Mouse (Mus musculus): Measurements from ENCODE around the gene Ccp110. TPM values are rescaled to one million over a fixed set of nuclear protein-coding genes. Genes with fewer than 3 reads are reported as not detected.

Gene Ccp110
- polyA plus RNA-seq, 1 experiment from 2014 or later: 23.7 TPM

DNA sequence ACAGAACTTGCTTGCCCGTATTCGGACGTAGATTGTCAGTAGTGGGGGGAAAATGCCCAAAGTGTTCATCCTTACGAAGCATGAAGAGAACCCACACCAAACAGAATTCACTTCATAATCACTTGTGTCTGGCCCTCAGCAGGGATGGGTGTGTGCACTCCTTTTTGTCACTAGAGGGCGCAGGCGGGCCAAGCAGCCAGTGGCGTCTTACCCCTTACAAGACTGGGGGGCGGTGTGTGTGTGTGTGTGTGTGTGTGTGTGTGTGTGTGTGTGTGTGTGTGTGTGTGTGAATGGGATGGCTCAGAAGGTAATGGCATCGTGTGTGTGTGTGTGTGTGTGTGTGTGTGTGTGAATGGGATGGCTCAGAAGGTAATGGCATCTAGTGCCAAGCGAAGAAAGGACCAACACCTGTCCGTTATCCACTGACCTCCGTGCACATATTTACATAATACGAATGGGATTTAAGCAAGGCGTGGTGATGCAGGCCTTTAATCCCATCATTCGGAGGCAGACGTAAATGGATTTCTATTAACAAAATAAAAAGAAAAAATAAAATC, 27.7 kb downstream of the Ccp110 start, which contains the start of gene Vps35l:
TSS of gene Vps35l (plus strand) at position 252 of the 557 bp plus-strand sequence.
- DNase-seq (ENCODE audit: low spot score): peak; percentile 91
- Histone ChIP-seq H3K4me1 (replicated peaks; ENCODE audit: control insufficient read depth, insufficient read depth, low read length) (no peaks in the 10 kb centered on the region), H3K27ac (ENCODE audit: low read depth, low read length) (peak within 1 kb of the TSS; percentile 33; the same call in 1 of the 2 replicates), H3K4me3 (ENCODE audit: low read depth, low read length) (peak within 1 kb of the TSS; percentile 71), H3K4me2 (replicated peaks; ENCODE audit: low read depth, low read length) (peak within 1 kb of the TSS; percentile 63), H3K9ac (ENCODE audit: low read depth, low read length) (peak within 1 kb of the TSS; percentile 67), H3K36me3 (ENCODE audit: control insufficient read depth, insufficient read depth, low read length) (no peaks in the 10 kb centered on the region), H3K9me3 (ENCODE audit: control insufficient read depth, low read length) (no peaks in the 10 kb centered on the region), H3K27me3 (ENCODE audit: control insufficient read depth, insufficient read depth, low read length) (no peaks in the 10 kb centered on the region)
- peak; percentile 91 for ATAC-seq (ENCODE audit: low FRiP score)
- WGBS: 3% methylated on average over 15 of the region's 16 CpGs

DNA sequence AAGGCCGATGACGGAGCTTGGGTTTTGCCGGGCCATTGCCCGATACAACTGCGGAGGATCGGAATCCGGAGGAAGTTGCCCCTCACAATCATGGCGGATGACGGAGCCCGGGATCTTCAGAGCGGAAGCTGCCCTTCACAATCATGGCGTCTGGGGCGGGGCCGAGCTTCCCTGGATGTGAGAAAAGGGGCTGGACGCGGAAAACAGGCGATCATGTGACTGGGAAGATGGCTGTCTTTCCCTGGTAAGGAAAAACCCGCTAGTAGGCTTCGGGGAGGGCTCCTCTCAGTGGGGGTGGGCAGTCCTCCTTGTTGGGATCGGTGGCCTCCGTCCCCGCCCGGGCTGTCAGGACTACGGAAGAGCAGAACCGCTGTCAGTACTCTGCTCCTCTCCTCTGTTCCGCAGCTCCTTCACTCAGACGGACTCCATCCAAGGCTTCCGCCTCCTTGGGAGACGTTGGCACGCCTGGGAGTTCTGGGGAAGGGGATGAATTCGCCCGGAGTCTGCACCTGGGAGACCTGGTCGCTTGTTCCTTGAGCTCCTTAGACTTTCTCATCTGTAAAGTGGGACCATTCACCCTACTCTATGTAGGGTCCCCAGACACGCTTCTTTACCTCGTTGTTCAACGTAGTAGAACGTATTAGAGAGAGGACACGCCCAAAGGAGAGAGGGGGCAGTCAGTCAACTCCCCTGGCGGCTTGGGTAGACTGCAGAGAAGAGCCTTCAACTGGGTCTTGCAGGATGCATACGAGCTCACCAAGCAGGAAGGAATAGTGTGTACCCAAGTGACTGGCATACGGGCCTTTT, 28.4 kb downstream of the Ccp110 start:
- peak overlapping the region; percentile 33; the same call in 1 of the 2 replicates for H3K27ac ChIP-seq (ENCODE audit: low read depth, low read length)
- no peaks in the 10 kb centered on the region for H3K36me3 ChIP-seq (ENCODE audit: control insufficient read depth, insufficient read depth, low read length)
- WGBS: 3% methylated on average over 41 of the region's 41 CpGs
- DNase-seq (ENCODE audit: low spot score): peak; percentile 98
- no peaks in the 10 kb centered on the region for H3K27me3 ChIP-seq (ENCODE audit: control insufficient read depth, insufficient read depth, low read length)
- H3K9ac ChIP-seq (ENCODE audit: low read depth, low read length): peak overlapping the region; percentile 67
- peak; percentile 97 for ATAC-seq (ENCODE audit: low FRiP score)
- peak overlapping the region; percentile 71 for H3K4me3 ChIP-seq (ENCODE audit: low read depth, low read length)
- no peaks in the 10 kb centered on the region for H3K9me3 ChIP-seq (ENCODE audit: control insufficient read depth, low read length)
- H3K4me2 ChIP-seq (replicated peaks; ENCODE audit: low read depth, low read length): peak overlapping the region; percentile 63
- no peaks in the 10 kb centered on the region for H3K4me1 ChIP-seq (replicated peaks; ENCODE audit: control insufficient read depth, insufficient read depth, low read length)

DNA sequence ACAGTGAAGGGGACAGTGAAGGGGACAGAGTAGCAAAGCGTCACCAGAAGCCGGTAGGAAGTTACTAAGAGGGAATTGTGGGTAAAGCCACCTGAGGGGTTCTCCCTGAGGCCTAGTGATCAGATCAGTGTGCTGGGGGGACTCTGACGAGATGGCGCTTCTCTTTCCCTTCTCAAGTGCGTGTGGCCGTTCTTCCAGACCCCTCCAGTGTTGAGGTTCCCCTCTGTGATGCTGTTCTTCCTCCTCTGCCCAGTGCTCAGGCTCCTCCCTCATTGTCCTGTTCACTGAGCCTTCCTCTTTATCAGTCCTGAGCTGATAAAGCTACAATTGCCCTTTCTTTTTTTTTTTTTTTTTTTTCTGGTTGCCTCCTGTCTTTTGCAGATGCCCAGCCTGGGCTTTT, 29.9 kb downstream of the Ccp110 start:
- H3K36me3 ChIP-seq (ENCODE audit: control insufficient read depth, insufficient read depth, low read length): no peaks in the 10 kb centered on the region
- no peak overlapping the region for H3K9ac ChIP-seq (ENCODE audit: low read depth, low read length)
- no peaks in the 10 kb centered on the region for H3K4me1 ChIP-seq (replicated peaks; ENCODE audit: control insufficient read depth, insufficient read depth, low read length)
- H3K27ac ChIP-seq (ENCODE audit: low read depth, low read length): no peak overlapping the region
- H3K4me2 ChIP-seq (replicated peaks; ENCODE audit: low read depth, low read length): no peak overlapping the region
- DNase-seq (ENCODE audit: low spot score) (no peak), ATAC-seq (ENCODE audit: low FRiP score) (no peak)
- no peak overlapping the region for H3K4me3 ChIP-seq (ENCODE audit: low read depth, low read length)
- H3K27me3 ChIP-seq (ENCODE audit: control insufficient read depth, insufficient read depth, low read length): no peaks in the 10 kb centered on the region
- H3K9me3 ChIP-seq (ENCODE audit: control insufficient read depth, low read length): no peaks in the 10 kb centered on the region
- 94% methylated on average over 6 of the region's 6 CpGs for WGBS

DNA sequence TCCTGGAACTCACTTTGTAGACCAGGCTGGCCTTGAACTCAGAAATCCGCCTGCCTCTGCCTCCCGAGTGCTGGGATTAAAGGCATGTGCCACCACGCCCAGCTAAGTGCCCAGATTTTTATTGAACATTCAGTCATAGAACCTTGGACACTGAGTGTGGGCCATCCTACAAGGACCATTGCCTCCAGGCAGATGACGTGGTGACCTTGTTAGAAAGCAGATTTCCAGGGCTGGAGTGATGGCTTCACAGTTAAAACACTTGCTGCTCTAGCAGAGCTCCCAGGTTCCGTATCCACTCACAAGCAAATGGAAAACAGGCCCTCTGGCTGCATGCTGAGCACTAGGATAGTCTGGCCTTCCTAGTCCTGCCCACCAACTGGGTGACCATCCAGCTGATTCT, 32.4 kb downstream of the Ccp110 start:
- ATAC-seq (ENCODE audit: low FRiP score) (no peak), DNase-seq (ENCODE audit: low spot score) (no peak)
- WGBS: 92% methylated on average over 5 of the region's 5 CpGs
- Histone ChIP-seq H3K4me3 (ENCODE audit: low read depth, low read length) (no peak overlapping the region), H3K9me3 (ENCODE audit: control insufficient read depth, low read length) (no peaks in the 10 kb centered on the region), H3K9ac (ENCODE audit: low read depth, low read length) (no peak overlapping the region), H3K4me1 (replicated peaks; ENCODE audit: control insufficient read depth, insufficient read depth, low read length) (no peaks in the 10 kb centered on the region), H3K27ac (ENCODE audit: low read depth, low read length) (no peak overlapping the region), H3K36me3 (ENCODE audit: control insufficient read depth, insufficient read depth, low read length) (no peaks in the 10 kb centered on the region), H3K27me3 (ENCODE audit: control insufficient read depth, insufficient read depth, low read length) (no peaks in the 10 kb centered on the region), H3K4me2 (replicated peaks; ENCODE audit: low read depth, low read length) (no peak overlapping the region)

DNA sequence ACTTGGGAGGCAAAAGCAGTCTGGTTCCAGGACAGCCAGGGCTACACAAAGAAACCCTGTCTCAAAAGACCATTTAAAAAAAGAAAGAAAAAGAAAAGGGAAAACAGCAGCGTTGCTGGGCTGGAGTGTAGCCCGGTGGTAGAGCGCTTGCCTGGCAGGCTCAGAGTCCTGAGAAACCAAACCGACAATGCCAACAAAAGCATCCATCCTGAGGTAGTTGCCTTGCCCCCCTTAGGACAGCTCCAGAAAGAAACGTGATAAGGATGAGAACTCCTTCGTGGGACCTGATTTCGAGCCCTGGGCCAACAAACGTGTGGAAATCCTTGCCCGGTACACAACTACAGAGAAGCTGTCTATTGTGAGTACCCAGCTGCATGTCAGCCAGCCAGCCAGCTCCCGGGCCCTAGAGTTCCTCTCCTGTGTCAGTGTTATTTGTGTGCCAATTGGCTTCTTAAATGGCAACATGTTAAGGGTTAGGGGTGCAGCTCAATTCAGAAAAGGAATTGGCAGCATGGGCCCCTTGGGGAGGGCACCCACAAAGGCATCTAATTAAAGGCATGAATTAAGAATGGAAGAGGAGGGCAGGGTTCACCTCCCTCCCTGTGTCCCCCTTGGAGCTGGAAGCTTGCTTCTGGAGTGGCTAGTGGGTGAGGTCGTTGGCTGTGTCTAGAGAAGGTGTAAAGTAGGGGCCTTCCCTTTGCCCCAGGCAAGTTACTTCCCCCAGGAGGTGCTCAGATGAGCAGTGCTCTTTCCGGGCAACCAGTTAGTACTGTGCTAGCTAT, 35.7 kb downstream of the Ccp110 start:
- no peak overlapping the region for H3K27ac ChIP-seq (ENCODE audit: low read depth, low read length)
- H3K27me3 ChIP-seq (ENCODE audit: control insufficient read depth, insufficient read depth, low read length): no peaks in the 10 kb centered on the region
- no peaks in the 10 kb centered on the region for H3K4me1 ChIP-seq (replicated peaks; ENCODE audit: control insufficient read depth, insufficient read depth, low read length)
- H3K9ac ChIP-seq (ENCODE audit: low read depth, low read length): no peak overlapping the region
- no peak overlapping the region for H3K4me2 ChIP-seq (replicated peaks; ENCODE audit: low read depth, low read length)
- no peak overlapping the region for H3K4me3 ChIP-seq (ENCODE audit: low read depth, low read length)
- no peak for DNase-seq (ENCODE audit: low spot score)
- 93% methylated on average over 12 of the region's 12 CpGs for WGBS
- ATAC-seq (ENCODE audit: low FRiP score): no peak
- H3K9me3 ChIP-seq (ENCODE audit: control insufficient read depth, low read length): no peaks in the 10 kb centered on the region
- no peaks in the 10 kb centered on the region for H3K36me3 ChIP-seq (ENCODE audit: control insufficient read depth, insufficient read depth, low read length)

DNA sequence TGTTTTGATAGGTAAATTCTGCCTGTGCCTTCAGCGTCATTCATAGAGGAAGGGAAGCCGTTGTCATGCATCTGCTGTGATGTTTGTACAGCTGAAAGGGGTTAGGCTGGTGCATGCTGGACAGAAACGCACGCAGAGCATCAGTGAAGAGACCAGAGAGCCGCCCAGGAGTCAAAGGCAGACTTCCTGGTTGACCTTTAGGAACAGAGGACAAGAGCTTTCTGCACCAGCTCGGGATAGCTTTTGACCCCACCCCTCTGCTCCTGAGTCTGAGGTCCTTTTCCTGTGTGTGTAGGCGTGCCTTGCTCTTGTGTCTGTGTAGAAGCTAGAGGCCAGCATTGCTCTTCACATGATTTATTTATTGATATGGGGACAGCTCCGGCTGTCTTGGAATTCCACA, 37.4 kb downstream of the Ccp110 start:
- no peak overlapping the region for H3K9ac ChIP-seq (ENCODE audit: low read depth, low read length)
- no peak overlapping the region for H3K4me3 ChIP-seq (ENCODE audit: low read depth, low read length)
- no peaks in the 10 kb centered on the region for H3K9me3 ChIP-seq (ENCODE audit: control insufficient read depth, low read length)
- DNase-seq (ENCODE audit: low spot score): no peak
- H3K4me1 ChIP-seq (replicated peaks; ENCODE audit: control insufficient read depth, insufficient read depth, low read length): no peaks in the 10 kb centered on the region
- no peak overlapping the region for H3K4me2 ChIP-seq (replicated peaks; ENCODE audit: low read depth, low read length)
- no peaks in the 10 kb centered on the region for H3K27me3 ChIP-seq (ENCODE audit: control insufficient read depth, insufficient read depth, low read length)
- no peaks in the 10 kb centered on the region for H3K36me3 ChIP-seq (ENCODE audit: control insufficient read depth, insufficient read depth, low read length)
- 71% methylated on average over 8 of the region's 8 CpGs for WGBS
- ATAC-seq (ENCODE audit: low FRiP score): no peak
- no peak overlapping the region for H3K27ac ChIP-seq (ENCODE audit: low read depth, low read length)

DNA sequence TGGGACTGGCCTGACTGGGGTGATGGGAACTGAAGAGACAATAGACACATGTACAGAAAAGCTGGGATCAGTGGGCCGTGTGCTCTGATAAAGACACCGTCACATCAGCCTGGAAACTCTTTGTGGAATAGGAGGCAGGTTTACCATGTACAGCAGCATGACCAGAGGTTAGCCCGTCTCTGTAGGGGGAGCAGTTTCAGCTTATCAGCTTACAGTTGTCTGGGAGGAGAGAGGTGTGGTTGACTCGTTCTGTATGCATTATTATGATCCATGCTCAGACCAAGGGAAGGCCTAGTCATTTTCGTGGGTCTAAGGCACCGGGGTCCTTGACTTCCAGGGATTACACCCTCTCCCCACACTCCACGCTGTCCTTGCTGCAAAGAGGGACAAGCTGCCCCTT, 39.3 kb downstream of the Ccp110 start:
- H3K36me3 ChIP-seq (ENCODE audit: control insufficient read depth, insufficient read depth, low read length): no peaks in the 10 kb centered on the region
- no peak for DNase-seq (ENCODE audit: low spot score)

DNA sequence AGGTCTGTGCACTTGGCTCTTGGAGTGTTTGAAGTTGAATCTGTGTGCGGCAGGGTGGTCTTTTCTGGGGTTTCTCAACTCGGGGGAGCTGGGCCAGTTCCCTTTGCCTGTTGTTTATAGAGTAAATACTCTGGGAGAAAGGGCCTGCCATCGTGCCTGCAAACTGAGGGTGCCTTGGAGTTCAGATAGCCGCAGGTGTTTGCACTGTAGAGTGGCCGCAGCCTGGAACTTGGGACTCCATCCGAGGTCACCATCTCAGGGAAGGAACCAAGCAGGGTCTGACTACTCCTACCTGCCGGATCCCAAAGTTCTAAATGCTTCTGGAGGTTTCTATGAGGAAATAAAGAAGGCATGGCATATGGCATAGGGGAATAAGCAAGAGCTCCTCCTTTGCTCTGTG, 43.4 kb downstream of the Ccp110 start:
- WGBS: 80% methylated on average over 7 of the region's 7 CpGs
- Histone ChIP-seq H3K27ac (ENCODE audit: low read depth, low read length) (no peak overlapping the region), H3K4me2 (replicated peaks; ENCODE audit: low read depth, low read length) (no peak overlapping the region), H3K9me3 (ENCODE audit: control insufficient read depth, low read length) (no peaks in the 10 kb centered on the region), H3K4me1 (replicated peaks; ENCODE audit: control insufficient read depth, insufficient read depth, low read length) (no peaks in the 10 kb centered on the region), H3K27me3 (ENCODE audit: control insufficient read depth, insufficient read depth, low read length) (no peaks in the 10 kb centered on the region), H3K36me3 (ENCODE audit: control insufficient read depth, insufficient read depth, low read length) (no peaks in the 10 kb centered on the region), H3K4me3 (ENCODE audit: low read depth, low read length) (no peak overlapping the region), H3K9ac (ENCODE audit: low read depth, low read length) (no peak overlapping the region)
- ATAC-seq (ENCODE audit: low FRiP score) (no peak), DNase-seq (ENCODE audit: low spot score) (no peak)

More for the DNA sequence above, 39.3 kb downstream of the Ccp110 start:
- no peaks in the 10 kb centered on the region for H3K27me3 ChIP-seq (ENCODE audit: control insufficient read depth, insufficient read depth, low read length)
- H3K4me1 ChIP-seq (replicated peaks; ENCODE audit: control insufficient read depth, insufficient read depth, low read length): no peaks in the 10 kb centered on the region
- no peak overlapping the region for H3K4me3 ChIP-seq (ENCODE audit: low read depth, low read length)
- H3K27ac ChIP-seq (ENCODE audit: low read depth, low read length): no peak overlapping the region
- H3K4me2 ChIP-seq (replicated peaks; ENCODE audit: low read depth, low read length): no peak overlapping the region
- no peaks in the 10 kb centered on the region for H3K9me3 ChIP-seq (ENCODE audit: control insufficient read depth, low read length)
- ATAC-seq (ENCODE audit: low FRiP score): no peak
- H3K9ac ChIP-seq (ENCODE audit: low read depth, low read length): no peak overlapping the region
- WGBS: 90% methylated on average over 7 of the region's 7 CpGs

Data from hindbrain, embryonic 11.5 days (tissue).